Mouse (Mus musculus) CD8-positive naive resting alpha-beta T cell, adult 2 months (primary cell): Measurements from ENCODE around the gene Smg6.
"Not testable (repeated sequence)": the region's sequence is repeated elsewhere in the genome, so short reads cannot be mapped to it uniquely, and the experiment has no call there.

ENCODE experiments used
- DNase-seq, 2 experiments: peaks; one replicate each; pipeline ENCODE4 v3.0.0; 2022; ENCODE audit warnings: low read depth in 2 of 2, low spot score in 2 of 2

The Smg6 gene

GRCm38 (mm10) chr11:74992427-74992987, 66.9 kb downstream of the Smg6 start:
- no peak for DNase-seq

GRCm38 (mm10) chr11:74994141-74994540, 68.5 kb downstream of the Smg6 start:
- no peak for DNase-seq

GRCm38 (mm10) chr11:74994856-74995255, 69.2 kb downstream of the Smg6 start:
- DNase-seq, result no peak

- DNase-seq, result no peak
Measured at GRCm38 (mm10) chr11:74996482-74996881, 70.9 kb downstream of the Smg6 start.

- no peak for DNase-seq
Measured at GRCm38 (mm10) chr11:75000869-75001653, 75.4 kb downstream of the Smg6 start.

GRCm38 (mm10) chr11:75008270-75008669, 82.6 kb downstream of the Smg6 start:
- no peak for DNase-seq

- not testable (repeated sequence) for DNase-seq
Measured at GRCm38 (mm10) chr11:75009537-75009936, 83.9 kb downstream of the Smg6 start.

- peak; percentile 49 to 62 for DNase-seq
Measured at GRCm38 (mm10) chr11:75012997-75013694, 87.5 kb downstream of the Smg6 start.

GRCm38 (mm10) chr11:75013764-75014695, 88.4 kb downstream of the Smg6 start:
- no peak for DNase-seq

GRCm38 (mm10) chr11:75014816-75015215, 89.2 kb downstream of the Smg6 start:
- no peak for DNase-seq

- DNase-seq, result no peak
Measured at GRCm38 (mm10) chr11:75015453-75015871, 89.8 kb downstream of the Smg6 start.

- DNase-seq, result no peak
Measured at GRCm38 (mm10) chr11:75016309-75016860, 90.8 kb downstream of the Smg6 start.

GRCm38 (mm10) chr11:75017831-75018230, 92.2 kb downstream of the Smg6 start:
- DNase-seq, result no peak

- no peak for DNase-seq
Measured at GRCm38 (mm10) chr11:75026977-75027376, 101.4 kb downstream of the Smg6 start.

- DNase-seq, result no peak
Measured at GRCm38 (mm10) chr11:75027616-75028015, 102.0 kb downstream of the Smg6 start.

GRCm38 (mm10) chr11:75031251-75031650, 105.6 kb downstream of the Smg6 start:
- DNase-seq, result no peak

- DNase-seq, result peak; percentile 29 to 43
Measured at GRCm38 (mm10) chr11:75032946-75033345, 107.3 kb downstream of the Smg6 start.

GRCm38 (mm10) chr11:75033581-75034067, 108.0 kb downstream of the Smg6 start:
- DNase-seq, result no peak

GRCm38 (mm10) chr11:75034104-75034503, 108.5 kb downstream of the Smg6 start:
- DNase-seq, result no peak

- no peak for DNase-seq
Measured at GRCm38 (mm10) chr11:75044333-75044732, 118.7 kb downstream of the Smg6 start.

- DNase-seq, result no peak
Measured at GRCm38 (mm10) chr11:75045822-75046221, 120.2 kb downstream of the Smg6 start.
